Mouse (Mus musculus): ENCODE results near the gene B3gat3.
A peak's percentile ranks its signal among the peaks of the same experiment; 100 is the strongest.
"Not testable (repeated sequence)": the region's sequence is repeated elsewhere in the genome, so short reads cannot be mapped to it uniquely, and the experiment has no call there.

B3gat3 gene

GRCm38 (mm10) chr19:8944062-8944461, 23.9 kb downstream of the B3gat3 start:
- DNase-seq = no peak

- DNase-seq = no peak
Observed at GRCm38 (mm10) chr19:8944750-8945149, 24.6 kb downstream of the B3gat3 start.

GRCm38 (mm10) chr19:8945251-8945650, 25.1 kb downstream of the B3gat3 start:
- no peak for DNase-seq

- DNase-seq = no peak
Observed at GRCm38 (mm10) chr19:8946929-8947328, 26.8 kb downstream of the B3gat3 start.

- DNase-seq = no peak
Observed at GRCm38 (mm10) chr19:8950190-8950589, 30.0 kb downstream of the B3gat3 start.

GRCm38 (mm10) chr19:8952241-8952640, 32.1 kb downstream of the B3gat3 start:
- DNase-seq = no peak

GRCm38 (mm10) chr19:8953135-8954039, 33.2 kb downstream of the B3gat3 start, which contains the start of gene Tut1:
TSS of gene Tut1 (plus strand) at chr19:8953847.
- peak; percentile 85 to 91 for DNase-seq

GRCm38 (mm10) chr19:8954171-8954570, 34.0 kb downstream of the B3gat3 start:
- DNase-seq = no peak

- DNase-seq = no peak
Observed at GRCm38 (mm10) chr19:8962256-8962655, 42.1 kb downstream of the B3gat3 start.

GRCm38 (mm10) chr19:8965075-8965474, 44.9 kb downstream of the B3gat3 start:
- no peak for DNase-seq

- DNase-seq = peak in 1 of 2 experiments; percentile 44
Observed at GRCm38 (mm10) chr19:8965771-8966170, 45.6 kb downstream of the B3gat3 start.

- DNase-seq = no peak
Observed at GRCm38 (mm10) chr19:8966198-8966589, 46.0 kb downstream of the B3gat3 start.

- peak; percentile 97 to 99 for DNase-seq
Observed at GRCm38 (mm10) chr19:8966590-8967372, 46.6 kb downstream of the B3gat3 start, which contains the start of gene Eef1g. TSS of gene Eef1g (plus strand) at chr19:8967041.

GRCm38 (mm10) chr19:8967373-8967743, 47.2 kb downstream of the B3gat3 start:
- no peak for DNase-seq

GRCm38 (mm10) chr19:8967893-8968292, 47.7 kb downstream of the B3gat3 start:
- no peak for DNase-seq

GRCm38 (mm10) chr19:8972491-8972890, 52.3 kb downstream of the B3gat3 start:
- not testable (repeated sequence) for DNase-seq

GRCm38 (mm10) chr19:8974638-8975037, 54.5 kb downstream of the B3gat3 start:
- DNase-seq = no peak

- DNase-seq = no peak
Observed at GRCm38 (mm10) chr19:8975491-8975890, 55.3 kb downstream of the B3gat3 start.

GRCm38 (mm10) chr19:8976535-8976934, 56.4 kb downstream of the B3gat3 start:
- DNase-seq = peak; percentile 51 to 60

Measured in cerebellum, adult 18-20 months (tissue).